Mouse (Mus musculus) small intestine, adult 2 months (tissue): ENCODE measurements around the gene Rer1.

ENCODE experiments used
- CTCF ChIP-seq: fragments of 200-500 bp; IDR thresholded peaks from 2 replicates; pipeline ENCODE4 v1.5.1; 2012; ENCODE audit warnings: low read depth, mild to moderate bottlenecking, control low read depth, inconsistent platforms, low read length, moderate library complexity, mixed read lengths; ENCODE audit not compliant: insufficient replicate concordance, insufficient read length; ENCODE audit errors: extremely low read depth
- POLR2A ChIP-seq: fragments of 200-500 bp; IDR thresholded peaks from 2 replicates; pipeline ENCODE4 v1.6.1; 2012; ENCODE audit warnings: low read depth, mild to moderate bottlenecking, control low read depth, inconsistent platforms, low read length, moderate library complexity

DNA sequence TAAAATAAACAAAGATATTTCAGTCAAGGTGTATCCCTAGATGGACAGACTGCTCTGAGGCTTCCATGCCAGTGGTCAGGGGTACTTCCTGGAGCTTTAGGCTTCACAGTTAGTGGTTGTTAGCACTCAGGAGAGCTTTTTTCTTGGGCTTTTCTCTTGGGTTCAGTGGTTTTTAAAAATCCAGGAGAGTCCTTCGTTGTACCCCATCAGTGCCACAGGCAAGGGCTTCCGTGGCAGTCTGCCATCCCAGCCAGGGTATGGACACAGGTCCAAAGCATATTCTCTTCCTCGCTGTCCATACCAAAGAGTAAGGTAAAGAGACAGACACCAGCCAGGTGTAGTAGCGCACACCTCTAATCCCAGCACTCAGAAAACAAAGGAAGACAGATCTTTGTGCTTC lies 4.0 kb upstream of the Rer1 start:
- TF ChIP-seq CTCF (no peak), POLR2A (no peak)
